Mouse (Mus musculus) left cerebral cortex, postnatal 36 days (tissue): ENCODE data around the gene Calm3. TPM values are rescaled to one million over a fixed set of nuclear protein-coding genes. Genes with fewer than 3 reads are reported as not detected.

Experiments used
- DNase-seq, 2 experiments: peaks; one replicate each; pipeline ENCODE4 v3.0.0; 2021 to 2022; ENCODE audit warnings: low spot score in 2 of 2, mixed read lengths in 1 of 2
- intact Hi-C: fragments of 180-260 bp; cut with DNase I; formaldehyde crosslinking; loops from one replicate; pipeline ENCODE4 v1.15.1; 2025
- total RNA-seq, 2 experiments: library from RNA; stranded (reverse); gene quantifications; 2 replicates each; pipeline ENCODE4 v1.2.3; 2021

Gene Calm3
- total RNA-seq, 2 experiments from 2014 or later, result 1,705 to 2,029 TPM

- intact Hi-C loops, result loop anchor here (2.0 kb wide), 1 partner anchor 17 kb away; the partner anchor contains the start of gene Gng8
These were observed 49.7 kb downstream of the Calm3 start for GRCm38 (mm10) chr7:16874190-16874589.

GRCm38 (mm10) chr7:16873392-16873791, 50.5 kb downstream of the Calm3 start:
- DNase-seq, result no peak
- intact Hi-C loops, result no loop called here

More at GRCm38 (mm10) chr7:16874190-16874589, 49.7 kb downstream of the Calm3 start:
- DNase-seq, result peak; percentile 76 to 82

- DNase-seq, result no peak
- intact Hi-C loops, result no loop called here
These were observed 51.4 kb downstream of the Calm3 start for GRCm38 (mm10) chr7:16872478-16872877.

DNA sequence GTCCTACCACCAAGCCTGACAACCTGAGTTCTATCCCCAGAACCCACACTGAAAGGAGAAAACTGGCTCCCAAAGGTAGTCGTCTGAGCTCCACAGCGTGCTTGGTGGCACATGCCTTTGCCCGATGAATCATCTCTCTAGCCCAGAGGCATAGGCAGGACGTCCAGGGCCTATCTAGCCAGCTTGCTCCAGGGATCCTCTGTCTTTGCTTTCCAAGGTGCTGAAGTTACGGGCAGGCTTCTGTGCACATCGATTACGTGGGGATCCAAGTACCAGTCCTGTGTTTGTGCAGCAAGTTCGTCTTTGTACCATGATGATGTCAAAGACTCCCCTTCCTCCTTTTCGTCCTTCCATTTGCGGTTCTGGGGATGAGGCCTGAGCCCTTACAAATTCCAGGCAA, 52.3 kb downstream of the Calm3 start:
- intact Hi-C loops, result no loop called here
- DNase-seq, result no peak

DNA sequence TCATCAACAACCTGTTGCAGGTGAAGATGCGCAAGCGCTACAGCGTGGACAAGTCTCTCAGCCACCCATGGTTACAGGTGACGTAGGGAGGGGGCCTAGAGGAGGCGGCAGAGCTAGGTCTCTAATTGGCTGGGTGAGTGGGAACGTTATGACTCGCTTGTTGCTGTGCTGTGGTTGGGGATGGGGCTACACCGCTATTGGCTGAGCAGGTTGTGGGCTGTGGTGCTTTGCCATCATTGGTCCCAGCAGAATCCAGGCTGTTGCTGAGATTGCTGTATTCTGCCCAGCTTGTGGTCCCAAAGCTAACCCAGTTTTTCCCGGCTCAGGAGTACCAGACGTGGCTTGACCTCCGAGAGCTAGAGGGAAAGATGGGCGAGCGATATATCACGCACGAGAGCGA, 54.4 kb downstream of the Calm3 start:
- intact Hi-C loops, result no loop called here
- peak; percentile 89 to 90 for DNase-seq

DNA sequence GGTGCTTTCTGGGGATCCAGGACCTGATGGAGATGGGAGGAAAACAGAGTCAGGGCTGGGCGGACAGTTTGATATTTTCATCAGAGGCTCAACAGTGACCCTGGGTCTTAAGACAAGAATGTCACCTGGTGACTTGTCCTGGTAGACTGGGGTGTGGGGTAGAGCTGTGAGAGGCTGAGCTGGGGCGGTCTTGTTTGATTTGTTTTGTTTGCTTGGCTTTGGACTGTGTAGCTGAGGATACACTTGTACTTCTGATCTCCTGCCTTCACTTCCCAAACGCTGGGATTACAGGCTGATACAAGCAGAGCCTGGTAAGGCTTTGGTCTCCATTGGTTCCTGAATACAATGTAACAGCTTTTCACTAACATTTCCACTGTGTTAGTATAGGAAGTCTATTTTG, 56.4 kb downstream of the Calm3 start:
- intact Hi-C loops, result no loop called here
- no peak for DNase-seq

Other genes starting within 250 kb of the Calm3 start
- gene Ceacam15, start 248.4 kb downstream of the Calm3 start, total RNA-seq, result not detected
- gene Ceacam9, start 202.2 kb downstream of the Calm3 start, total RNA-seq, result under 1 TPM in 1 of 2 experiments, not detected in 1; 0.22 TPM
- gene Ap2s1, start 185.7 kb downstream of the Calm3 start, total RNA-seq, result 100 to 1,000 TPM; 264 to 316 TPM
- 1 to 10 TPM; 3.7 to 7.6 TPM for gene Slc1a5, start 142.8 kb downstream of the Calm3 start, total RNA-seq
- gene Strn4, start 108.2 kb downstream of the Calm3 start, total RNA-seq, result 100 to 1,000 TPM; 310 to 320 TPM
- 10 to 100 TPM; 50.4 to 62.8 TPM for gene Fkrp, start 107.4 kb downstream of the Calm3 start, total RNA-seq
- gene Prkd2, start 81.2 kb downstream of the Calm3 start, total RNA-seq, result 1 to 10 TPM; 3.1 to 7.1 TPM
- gene Dact3, start 48.8 kb downstream of the Calm3 start, total RNA-seq, result 100 to 1,000 TPM; 179 to 210 TPM
- 1 to 10 TPM; 2.8 to 4.0 TPM for gene Gng8, start 32.3 kb downstream of the Calm3 start, total RNA-seq
- under 1 TPM in 1 of 2 experiments, not detected in 1; 0.10 TPM for gene Ptgir, start 17.6 kb downstream of the Calm3 start, total RNA-seq
- 100 to 1,000 TPM; 249 to 288 TPM for gene Pnmal2, start 20.6 kb upstream of the Calm3 start, total RNA-seq
- gene Pnmal1, start 35.6 kb upstream of the Calm3 start, total RNA-seq, result 100 to 1,000 TPM; 109 to 111 TPM
- gene Gm42372, start 59.0 kb upstream of the Calm3 start, total RNA-seq, result 10 to 100 TPM; 59.7 to 61.7 TPM
- 1 to 10 TPM; 2.1 to 2.3 TPM for gene Ccdc8, start 68.6 kb upstream of the Calm3 start, total RNA-seq
- gene Ppp5c, start 103.8 kb upstream of the Calm3 start, total RNA-seq, result 100 to 1,000 TPM; 159 to 168 TPM
- 10 to 100 TPM in 1 of 2 experiments, 1 to 10 TPM in 1; 6.8 to 16.0 TPM for gene Hif3a, start 138.3 kb upstream of the Calm3 start, total RNA-seq
- gene Psg16, start 149.9 kb upstream of the Calm3 start, total RNA-seq, result 1 to 10 TPM; 4.1 to 6.3 TPM
- not detected for gene Ceacam3, start 226.2 kb upstream of the Calm3 start, total RNA-seq